Mouse (Mus musculus): ENCODE measurements around the gene Rftn1. TPM values are rescaled to one million over a fixed set of nuclear protein-coding genes. Genes with fewer than 3 reads are reported as not detected.

The Rftn1 gene
- polyA plus RNA-seq, 1 experiment from 2014 or later, result 11.9 TPM

DNA sequence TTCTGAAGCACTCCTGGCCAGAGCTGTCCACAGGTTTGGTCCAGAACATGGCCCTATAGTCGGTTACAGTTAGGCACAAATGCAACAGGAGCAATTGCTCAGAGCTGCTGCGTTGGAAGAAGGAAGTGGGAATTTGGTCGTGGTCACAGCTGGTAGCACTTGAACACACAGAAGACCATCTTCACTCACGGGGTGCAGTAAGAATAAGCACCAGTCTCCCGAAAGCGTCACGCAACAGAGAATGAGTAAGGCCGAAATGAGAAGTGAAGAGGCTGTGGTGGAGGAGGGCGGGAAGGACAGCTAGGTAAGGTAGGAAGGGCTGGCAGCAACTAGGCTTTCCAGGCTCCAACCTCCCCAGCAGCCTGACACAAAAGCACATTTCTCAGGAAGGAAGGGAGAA is 140.0 kb downstream of the Rftn1 start:
- ATAC-seq (ENCODE audit: low FRiP score, low TSS enrichment), result no peak
- H3K4me3 ChIP-seq (ENCODE audit: low read length), result no peak overlapping the region
- H3K4me2 ChIP-seq (replicated peaks; ENCODE audit: low read depth, low read length), result no peak overlapping the region
- H3K9me3 ChIP-seq (ENCODE audit: control insufficient read depth, low read length), result no peaks in the 10 kb centered on the region
- WGBS, result 89% methylated on average over 9 of the region's 9 CpGs
- H3K4me1 ChIP-seq (ENCODE audit: control insufficient read depth, insufficient read depth, low read length), result no peaks in the 10 kb centered on the region
- H3K36me3 ChIP-seq (ENCODE audit: control insufficient read depth, insufficient read depth, low read length), result no peaks in the 10 kb centered on the region
- H3K9ac ChIP-seq (ENCODE audit: low read depth, low read length), result no peak overlapping the region
- no peak overlapping the region for H3K27ac ChIP-seq (ENCODE audit: low read depth, low read length)
- H3K27me3 ChIP-seq (ENCODE audit: control insufficient read depth, insufficient read depth, low read length), result no peaks in the 10 kb centered on the region

DNA sequence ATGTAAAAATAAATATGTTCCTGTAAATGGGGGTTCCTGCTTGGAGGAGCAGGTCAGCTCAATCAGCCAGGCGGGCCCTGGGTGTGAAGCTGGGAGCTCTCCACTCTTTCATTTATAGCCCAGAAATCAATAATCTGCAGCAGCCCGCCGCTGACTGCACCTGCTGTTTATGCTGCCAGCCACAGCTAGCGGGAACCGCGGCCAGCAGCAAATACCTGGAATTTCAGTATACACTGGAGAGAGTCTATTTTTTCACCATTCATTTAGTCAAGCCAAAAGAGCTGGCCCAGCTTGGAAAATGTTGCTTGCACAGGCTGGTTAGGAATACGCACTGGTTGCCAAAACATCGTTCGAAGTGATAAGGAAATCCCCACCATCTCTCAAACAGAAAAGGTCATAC is 142.3 kb downstream of the Rftn1 start:
- no peaks in the 10 kb centered on the region for H3K9me3 ChIP-seq (ENCODE audit: control insufficient read depth, low read length)
- H3K4me1 ChIP-seq (ENCODE audit: control insufficient read depth, insufficient read depth, low read length), result no peaks in the 10 kb centered on the region
- no peak for ATAC-seq (ENCODE audit: low FRiP score, low TSS enrichment)
- no peaks in the 10 kb centered on the region for H3K36me3 ChIP-seq (ENCODE audit: control insufficient read depth, insufficient read depth, low read length)
- no peaks in the 10 kb centered on the region for H3K27me3 ChIP-seq (ENCODE audit: control insufficient read depth, insufficient read depth, low read length)
- WGBS, result 78% methylated on average over 9 of the region's 9 CpGs
- H3K4me2 ChIP-seq (replicated peaks; ENCODE audit: low read depth, low read length), result no peak overlapping the region
- H3K27ac ChIP-seq (ENCODE audit: low read depth, low read length), result no peak overlapping the region
- no peak overlapping the region for H3K9ac ChIP-seq (ENCODE audit: low read depth, low read length)
- no peak overlapping the region for H3K4me3 ChIP-seq (ENCODE audit: low read length)

- H3K4me1 ChIP-seq (ENCODE audit: control insufficient read depth, insufficient read depth, low read length), result no peaks in the 10 kb centered on the region
- H3K9ac ChIP-seq (ENCODE audit: low read depth, low read length), result no peak overlapping the region
- H3K9me3 ChIP-seq (ENCODE audit: control insufficient read depth, low read length), result no peaks in the 10 kb centered on the region
- ATAC-seq (ENCODE audit: low FRiP score, low TSS enrichment), result no peak
- H3K27me3 ChIP-seq (ENCODE audit: control insufficient read depth, insufficient read depth, low read length), result no peaks in the 10 kb centered on the region
- H3K27ac ChIP-seq (ENCODE audit: low read depth, low read length), result no peak overlapping the region
- H3K36me3 ChIP-seq (ENCODE audit: control insufficient read depth, insufficient read depth, low read length), result no peaks in the 10 kb centered on the region
- H3K4me2 ChIP-seq (replicated peaks; ENCODE audit: low read depth, low read length), result no peak overlapping the region
- no peak overlapping the region for H3K4me3 ChIP-seq (ENCODE audit: low read length)
- 94% methylated on average over 12 of the region's 12 CpGs for WGBS
These were observed 143.3 kb downstream of the Rftn1 start for GRCm38 (mm10) chr17:50047182-50047581.

DNA sequence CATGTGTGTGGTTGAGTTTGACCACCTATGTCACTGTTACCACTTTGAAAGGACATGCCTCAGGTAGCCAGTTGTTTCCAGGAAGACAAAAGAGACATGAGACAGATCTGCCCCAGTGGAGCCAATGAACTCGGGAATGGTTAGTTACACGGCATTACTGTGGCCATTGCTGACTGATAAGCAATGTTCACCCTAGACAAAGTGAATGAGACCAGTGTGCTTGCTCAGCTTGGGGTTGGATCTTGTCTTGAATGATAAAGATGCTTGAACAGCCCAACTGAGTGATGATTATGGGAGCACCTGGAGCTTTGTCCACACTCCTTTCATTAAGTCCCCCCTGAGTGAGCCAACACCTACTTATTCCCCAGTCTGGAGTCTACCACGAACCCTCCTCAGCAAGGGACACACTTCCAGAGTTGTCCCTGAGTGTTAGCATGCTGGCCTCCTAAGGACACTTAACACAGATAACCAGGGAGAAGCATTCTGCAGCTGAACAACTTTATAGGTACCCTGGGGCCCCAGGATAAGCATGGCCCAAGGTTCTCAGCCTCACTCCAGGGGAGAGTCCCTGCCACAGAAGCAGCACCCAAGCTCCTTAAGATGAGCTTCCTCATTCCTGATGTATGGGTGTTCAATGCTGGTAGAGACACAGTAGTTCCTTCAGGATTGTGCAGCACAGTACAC is 149.6 kb downstream of the Rftn1 start:
- no peaks in the 10 kb centered on the region for H3K4me1 ChIP-seq (ENCODE audit: control insufficient read depth, insufficient read depth, low read length)
- H3K9ac ChIP-seq (ENCODE audit: low read depth, low read length), result no peak overlapping the region
- H3K4me2 ChIP-seq (replicated peaks; ENCODE audit: low read depth, low read length), result no peak overlapping the region
- H3K4me3 ChIP-seq (ENCODE audit: low read length), result no peak overlapping the region
- H3K9me3 ChIP-seq (ENCODE audit: control insufficient read depth, low read length), result no peaks in the 10 kb centered on the region
- no peak for ATAC-seq (ENCODE audit: low FRiP score, low TSS enrichment)
- H3K27ac ChIP-seq (ENCODE audit: low read depth, low read length), result no peak overlapping the region
- H3K27me3 ChIP-seq (ENCODE audit: control insufficient read depth, insufficient read depth, low read length), result no peaks in the 10 kb centered on the region
- WGBS, result 92% methylated on average over 3 of the region's 3 CpGs
- H3K36me3 ChIP-seq (ENCODE audit: control insufficient read depth, insufficient read depth, low read length), result no peaks in the 10 kb centered on the region

- Histone ChIP-seq H3K4me2 (replicated peaks; ENCODE audit: low read depth, low read length) (no peak overlapping the region), H3K4me3 (ENCODE audit: low read length) (no peak overlapping the region), H3K4me1 (ENCODE audit: control insufficient read depth, insufficient read depth, low read length) (no peaks in the 10 kb centered on the region), H3K36me3 (ENCODE audit: control insufficient read depth, insufficient read depth, low read length) (no peaks in the 10 kb centered on the region), H3K27ac (ENCODE audit: low read depth, low read length) (no peak overlapping the region), H3K27me3 (ENCODE audit: control insufficient read depth, insufficient read depth, low read length) (no peaks in the 10 kb centered on the region), H3K9me3 (ENCODE audit: control insufficient read depth, low read length) (no peaks in the 10 kb centered on the region), H3K9ac (ENCODE audit: low read depth, low read length) (no peak overlapping the region)
- 88% methylated on average over 10 of the region's 10 CpGs for WGBS
- no peak for ATAC-seq (ENCODE audit: low FRiP score, low TSS enrichment)
These were observed 152.4 kb downstream of the Rftn1 start for GRCm38 (mm10) chr17:50037882-50038665.

DNA sequence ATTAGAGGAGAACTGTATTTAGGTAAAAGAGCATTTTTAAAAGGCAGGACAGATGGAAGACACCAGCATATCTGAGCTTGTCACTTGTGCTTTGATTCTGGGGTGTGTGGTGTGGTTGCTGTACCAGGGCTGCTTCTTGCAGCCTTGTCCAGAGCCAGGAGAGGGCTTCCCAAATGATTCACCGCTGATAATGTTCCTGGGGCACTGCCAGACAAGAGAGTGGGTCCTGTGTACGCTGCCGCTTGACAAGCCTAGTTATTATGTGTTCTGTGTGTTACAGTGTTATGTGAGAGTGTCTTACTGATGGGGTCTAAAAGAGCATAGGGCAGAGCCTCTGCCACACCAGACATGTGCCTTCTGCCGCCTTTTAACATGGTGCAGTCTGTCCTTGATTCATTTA is 153.1 kb downstream of the Rftn1 start:
- Histone ChIP-seq H3K9me3 (ENCODE audit: control insufficient read depth, low read length) (no peaks in the 10 kb centered on the region), H3K36me3 (ENCODE audit: control insufficient read depth, insufficient read depth, low read length) (no peaks in the 10 kb centered on the region), H3K4me3 (ENCODE audit: low read length) (no peak overlapping the region), H3K27me3 (ENCODE audit: control insufficient read depth, insufficient read depth, low read length) (no peaks in the 10 kb centered on the region), H3K4me1 (ENCODE audit: control insufficient read depth, insufficient read depth, low read length) (no peaks in the 10 kb centered on the region), H3K27ac (ENCODE audit: low read depth, low read length) (no peak overlapping the region), H3K4me2 (replicated peaks; ENCODE audit: low read depth, low read length) (no peak overlapping the region), H3K9ac (ENCODE audit: low read depth, low read length) (no peak overlapping the region)
- WGBS, result 90% methylated on average over 4 of the region's 4 CpGs
- no peak for ATAC-seq (ENCODE audit: low FRiP score, low TSS enrichment)

DNA sequence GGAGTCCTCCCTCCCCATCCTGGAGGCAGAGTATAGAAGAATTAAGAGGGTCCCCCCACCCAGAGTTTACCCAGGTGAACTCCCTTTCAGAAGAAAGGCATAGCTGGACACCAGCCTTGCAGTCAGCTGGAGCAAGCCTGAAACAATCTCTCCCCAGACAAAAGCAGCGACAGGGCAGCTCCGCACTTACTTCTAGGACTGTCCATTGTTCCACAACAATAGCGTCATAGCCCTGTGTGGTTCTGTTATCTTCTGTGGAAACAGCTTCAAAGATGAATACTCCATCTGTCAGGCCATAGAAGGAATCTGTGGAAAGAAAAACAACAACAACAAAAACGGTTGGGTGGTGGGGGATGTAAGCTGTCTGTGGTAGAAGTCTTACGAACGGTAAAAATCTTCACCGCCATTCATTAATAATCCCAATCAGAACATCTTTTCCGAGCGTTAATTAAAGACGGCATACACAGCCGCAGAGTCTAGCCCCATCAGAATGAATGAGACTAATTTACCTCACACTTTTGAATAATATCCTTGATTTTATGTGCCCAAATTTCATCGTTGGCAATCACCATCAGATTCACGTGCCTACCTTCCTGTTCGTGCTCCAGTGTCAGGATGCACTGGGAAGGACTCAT is 153.6 kb downstream of the Rftn1 start:
- Histone ChIP-seq H3K4me3 (ENCODE audit: low read length) (no peak overlapping the region), H3K27me3 (ENCODE audit: control insufficient read depth, insufficient read depth, low read length) (no peaks in the 10 kb centered on the region), H3K4me1 (ENCODE audit: control insufficient read depth, insufficient read depth, low read length) (no peaks in the 10 kb centered on the region), H3K9ac (ENCODE audit: low read depth, low read length) (no peak overlapping the region), H3K27ac (ENCODE audit: low read depth, low read length) (no peak overlapping the region), H3K9me3 (ENCODE audit: control insufficient read depth, low read length) (no peaks in the 10 kb centered on the region), H3K4me2 (replicated peaks; ENCODE audit: low read depth, low read length) (no peak overlapping the region), H3K36me3 (ENCODE audit: control insufficient read depth, insufficient read depth, low read length) (no peaks in the 10 kb centered on the region)
- 91% methylated on average over 14 of the region's 14 CpGs for WGBS
- ATAC-seq (ENCODE audit: low FRiP score, low TSS enrichment), result no peak

DNA sequence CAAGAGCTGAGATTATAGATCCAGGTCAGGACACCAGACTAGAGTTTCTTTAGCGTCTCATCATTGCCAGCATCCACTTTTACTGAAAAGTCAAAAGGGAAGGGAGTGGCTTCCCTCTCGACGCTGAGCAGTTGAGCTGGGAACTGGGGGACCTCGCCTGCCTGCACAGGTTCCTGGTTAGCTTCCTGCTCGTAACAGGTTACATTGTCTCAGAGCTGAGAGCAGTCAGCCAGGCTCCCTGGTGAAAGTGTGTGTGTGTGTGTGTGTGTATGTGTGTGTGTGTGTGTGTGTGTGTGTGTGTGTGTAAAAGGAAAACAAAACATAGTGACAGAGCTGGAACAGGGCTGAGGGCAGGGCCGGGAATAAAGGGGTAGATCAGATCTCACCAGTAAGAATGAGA is 156.8 kb downstream of the Rftn1 start:
- no peak for ATAC-seq (ENCODE audit: low FRiP score, low TSS enrichment)
- Histone ChIP-seq H3K9ac (ENCODE audit: low read depth, low read length) (no peak overlapping the region), H3K4me1 (ENCODE audit: control insufficient read depth, insufficient read depth, low read length) (no peaks in the 10 kb centered on the region), H3K4me2 (replicated peaks; ENCODE audit: low read depth, low read length) (no peak overlapping the region), H3K27me3 (ENCODE audit: control insufficient read depth, insufficient read depth, low read length) (no peaks in the 10 kb centered on the region), H3K27ac (ENCODE audit: low read depth, low read length) (no peak overlapping the region), H3K9me3 (ENCODE audit: control insufficient read depth, low read length) (no peaks in the 10 kb centered on the region), H3K36me3 (ENCODE audit: control insufficient read depth, insufficient read depth, low read length) (no peaks in the 10 kb centered on the region), H3K4me3 (ENCODE audit: low read length) (no peak overlapping the region)
- WGBS, result 74% methylated on average over 6 of the region's 6 CpGs
